Mouse (Mus musculus): ENCODE data around the gene Ms4a6c.
"Not testable (repeated sequence)": the region's sequence is repeated elsewhere in the genome, so short reads cannot be mapped to it uniquely, and the experiment has no call there.

Ms4a6c gene

DNA sequence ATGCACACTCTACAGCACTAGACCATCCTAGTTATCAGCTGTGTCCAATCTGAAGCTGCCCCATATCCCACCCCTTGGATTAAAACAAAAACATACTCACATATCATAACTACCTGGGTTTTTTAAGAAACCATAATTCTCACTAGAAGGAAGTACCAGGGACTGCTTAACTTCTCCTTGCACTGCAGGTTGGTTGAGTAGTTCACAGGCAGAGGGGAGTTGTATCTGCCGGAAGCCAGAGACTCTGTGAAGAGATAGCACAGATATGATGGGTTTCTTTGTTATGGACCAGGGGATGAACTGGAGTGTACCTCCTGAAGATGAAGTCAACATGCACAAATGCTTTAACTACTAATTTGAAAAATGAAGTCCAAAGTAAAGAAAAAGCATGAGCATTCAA lies 31.6 kb downstream of the Ms4a6c start:
- in situ Hi-C loops (cut with MboI): no loop called here

DNA sequence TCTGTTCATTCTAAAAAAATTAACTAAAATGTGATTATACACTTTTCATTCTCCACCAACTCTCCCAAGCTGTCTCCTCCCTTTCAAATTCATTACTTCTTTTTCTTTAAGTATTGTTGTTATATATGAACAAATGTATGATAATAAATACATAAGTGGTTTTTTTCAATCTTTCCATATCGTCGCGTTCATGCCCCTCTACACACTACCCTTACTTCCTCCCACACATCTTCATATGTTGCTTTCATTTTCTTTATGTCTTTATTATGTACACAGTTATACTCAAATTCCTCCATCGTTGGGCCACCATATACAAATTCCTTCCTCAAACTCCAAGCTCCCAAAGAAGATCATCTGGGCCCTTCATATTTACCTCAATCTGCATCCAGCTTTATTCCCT lies 32.2 kb downstream of the Ms4a6c start:
- in situ Hi-C loops (cut with MboI): no loop called here

DNA sequence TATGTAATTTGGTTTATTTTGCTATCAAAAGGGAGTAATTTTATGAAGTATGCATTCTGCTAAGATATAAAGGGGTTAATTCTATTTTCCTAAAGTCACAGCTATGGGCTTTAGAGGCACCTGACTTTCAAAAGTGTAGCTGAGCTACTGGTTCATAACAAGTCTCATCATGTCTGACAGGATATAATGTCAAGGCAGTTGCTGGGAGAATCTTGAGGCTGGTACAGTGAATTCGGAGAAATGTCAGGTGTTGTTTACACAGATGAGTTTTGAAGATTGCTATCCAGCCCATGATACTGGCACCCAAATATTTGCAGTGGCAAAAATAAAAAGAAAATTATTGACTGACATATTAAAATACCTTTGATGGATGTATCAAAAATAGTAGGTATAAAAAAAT lies 35.7 kb downstream of the Ms4a6c start:
- in situ Hi-C loops (cut with MboI): no loop called here

DNA sequence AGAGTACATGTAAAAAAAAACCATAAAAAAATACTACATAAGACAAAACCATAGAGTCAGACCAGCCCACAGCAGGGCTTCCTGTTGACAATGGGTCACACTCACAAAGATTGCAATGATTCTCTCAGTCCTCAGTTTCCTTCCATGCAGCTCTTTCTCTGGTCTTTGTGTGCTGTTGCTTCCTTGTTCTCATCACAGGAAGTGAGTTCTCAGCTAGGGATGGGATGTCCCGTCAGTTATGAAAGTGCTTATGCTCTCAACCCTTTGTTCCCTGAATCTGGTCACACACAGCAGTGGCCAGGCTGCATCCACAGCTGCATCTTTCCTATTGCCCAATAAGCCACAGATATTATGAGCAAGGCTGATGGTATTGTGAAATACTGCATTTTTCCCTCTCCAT lies 44.3 kb downstream of the Ms4a6c start:
- in situ Hi-C loops (cut with MboI): no loop called here

DNA sequence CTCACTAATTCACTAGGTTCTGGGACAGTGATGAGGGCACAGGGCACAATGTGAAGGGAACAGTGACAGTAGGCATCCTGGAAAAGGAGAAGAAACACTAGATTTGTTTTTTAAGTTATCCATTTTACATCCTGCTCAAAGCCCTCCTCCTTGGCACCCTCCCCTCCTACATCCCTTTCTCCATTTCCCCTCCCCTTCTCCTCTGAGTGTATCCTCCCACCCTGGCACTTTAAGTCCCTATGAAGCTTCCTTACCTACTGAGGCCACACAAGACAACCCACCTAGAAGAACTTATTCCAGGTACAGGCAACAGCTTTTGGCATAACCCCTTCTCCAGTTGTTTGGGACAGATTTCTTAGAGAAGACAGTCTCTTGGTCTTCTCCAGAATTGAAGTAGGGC lies 47.1 kb downstream of the Ms4a6c start, which contains the start of gene Ms4a6b:
Ms4a6b (plus strand) TSS at position 267 of the 400 bp plus-strand sequence.
- in situ Hi-C loops (cut with MboI): no loop called here

DNA sequence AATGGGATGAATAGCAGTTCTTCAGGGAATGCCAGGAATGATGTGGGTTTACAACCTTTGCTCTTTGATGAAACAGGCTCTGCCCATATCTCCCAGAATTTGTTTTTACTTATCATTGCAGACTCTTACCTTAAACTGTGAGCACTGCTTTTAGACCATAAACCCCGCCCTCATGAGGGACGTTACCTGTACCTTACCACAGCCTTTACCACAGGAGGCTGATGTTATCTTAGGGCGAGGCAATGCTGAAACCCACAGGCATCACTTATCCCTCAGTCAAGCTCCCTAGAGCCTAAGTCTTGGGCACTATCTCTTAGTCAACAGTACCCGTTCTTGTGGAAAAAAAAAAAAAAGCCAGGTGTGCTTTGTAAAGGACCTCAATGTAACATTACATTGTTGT lies 47.7 kb downstream of the Ms4a6c start:
- in situ Hi-C loops (cut with MboI): no loop called here

DNA sequence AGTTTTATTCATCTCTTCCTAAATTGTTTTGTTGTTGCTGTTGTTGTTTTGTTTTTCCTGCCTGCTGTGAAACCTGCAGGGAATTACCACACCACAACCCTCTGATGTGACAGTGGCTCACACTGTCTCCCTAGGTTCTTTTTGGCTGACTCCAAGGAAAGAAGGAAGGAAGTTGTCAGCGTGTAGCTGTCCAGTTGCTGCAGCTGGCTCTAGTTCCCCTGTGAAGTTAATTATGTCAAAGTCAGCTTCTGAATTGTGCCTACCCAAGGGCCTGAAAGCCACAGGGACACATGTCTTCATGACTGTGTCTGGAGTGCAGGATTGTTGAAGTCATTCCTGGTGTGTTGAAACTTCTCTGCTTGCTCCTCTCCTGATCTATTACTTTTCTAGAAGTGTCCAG lies 48.2 kb downstream of the Ms4a6c start:
- in situ Hi-C loops (cut with MboI): not testable (repeated sequence)

DNA sequence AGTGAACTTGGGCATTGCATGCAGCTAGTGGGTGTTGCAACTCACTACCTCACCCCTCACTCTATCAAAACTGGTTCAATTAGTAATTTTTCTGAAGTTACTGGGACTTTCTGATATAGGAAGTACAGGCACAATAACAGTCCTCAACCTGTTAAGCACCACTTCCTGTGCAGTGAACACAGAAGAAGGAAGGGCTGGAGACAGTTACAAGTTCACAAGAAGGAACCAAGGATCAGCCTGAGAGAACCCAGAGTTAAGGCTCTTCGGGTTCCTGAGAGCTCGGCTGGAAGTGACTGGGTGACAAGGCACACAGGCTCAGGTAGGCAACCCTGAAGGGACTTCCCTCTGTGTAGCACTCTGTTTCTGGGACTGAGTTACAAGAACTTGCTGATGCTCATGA lies 49.2 kb downstream of the Ms4a6c start:
- in situ Hi-C loops (cut with MboI): not testable (repeated sequence)

DNA sequence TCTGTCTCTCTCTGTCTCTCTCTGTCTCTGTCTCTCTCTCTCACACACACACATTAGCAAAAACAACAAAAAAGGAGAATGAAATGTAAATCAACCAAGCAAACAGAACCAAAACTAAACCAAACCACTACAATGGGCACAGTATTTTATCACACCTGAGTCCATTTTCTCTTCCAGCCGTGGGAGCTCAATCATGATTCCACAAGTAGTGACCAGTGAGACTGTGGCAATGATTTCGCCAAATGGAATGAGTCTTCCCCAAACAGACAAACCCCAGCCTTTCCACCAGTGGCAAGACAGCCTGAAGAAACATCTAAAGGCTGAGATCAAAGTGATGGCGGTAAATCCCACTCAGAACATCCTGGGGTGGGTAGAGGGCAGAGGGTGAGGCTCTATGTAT lies 51.0 kb downstream of the Ms4a6c start:
- in situ Hi-C loops (cut with MboI): no loop called here
